Mouse (Mus musculus) spleen, adult 2 months (tissue): Measurements from ENCODE around the gene Bcor. TPM values are rescaled to one million over a fixed set of nuclear protein-coding genes. Genes with fewer than 3 reads are reported as not detected.

Experiments
- DNase-seq, 2 experiments: peaks; one replicate each; pipeline versions ENCODE4 v3.0.0 to v3.0.0-alpha.2; 2012 to 2021; ENCODE audit warnings: low spot score in 2 of 2, low read depth in 1 of 2
- H3K27ac ChIP-seq: fragments of 200-500 bp; 2 replicates; pipeline ENCODE4 v1.5.1; 2012; ENCODE audit warnings: low read length, inconsistent platforms; ENCODE audit not compliant: insufficient read depth
- H3K27me3 ChIP-seq: fragments of 200-500 bp; 2 replicates; pipeline ENCODE4 v1.6.1; 2012; ENCODE audit warnings: mild to moderate bottlenecking, moderate library complexity, low read length, inconsistent platforms; ENCODE audit not compliant: control insufficient read depth, insufficient read depth
- H3K36me3 ChIP-seq: fragments of 200-500 bp; 2 replicates; pipeline ENCODE4 v1.6.1; 2012; ENCODE audit warnings: mild to moderate bottlenecking, low read length, inconsistent platforms; ENCODE audit not compliant: control insufficient read depth, insufficient read depth
- H3K4me1 ChIP-seq: fragments of 200-500 bp; 2 replicates; pipeline ENCODE4 v1.6.1; 2011; ENCODE audit warnings: inconsistent platforms; ENCODE audit not compliant: control insufficient read depth, insufficient read depth, insufficient read length
- H3K4me3 ChIP-seq: fragments of 200-500 bp; 2 replicates; pipeline ENCODE4 v1.5.1; 2011; ENCODE audit warnings: mild to moderate bottlenecking, inconsistent platforms; ENCODE audit not compliant: insufficient read depth, insufficient read length; ENCODE audit errors: extremely low read depth
- CTCF ChIP-seq: fragments of 200-500 bp; IDR thresholded peaks from 2 replicates; pipeline ENCODE4 v1.5.1; 2011; ENCODE audit warnings: mild to moderate bottlenecking, inconsistent platforms; ENCODE audit not compliant: insufficient read depth, insufficient read length, insufficient replicate concordance; ENCODE audit errors: extremely low read depth
- POLR2A ChIP-seq: fragments of 200-500 bp; IDR thresholded peaks from 2 replicates; pipeline ENCODE4 v1.6.1; 2011; ENCODE audit warnings: low read depth, low read length, inconsistent platforms
- WGBS: fragments of 180-500 bp; shearing (Covaris S2); methylation state at CpG from one replicate; pipeline ENCODE4 v1.1.7; 2018; 5-methylcytosine and 5-hydroxymethylcytosine counted together
- polyA plus RNA-seq: library from polyadenylated mRNA; depleted of rRNA; stranded (reverse); fragments of >200 nt; gene quantifications from 2 replicates; pipeline ENCODE4 v1.2.3, GENCODE M21; 2012; rRNA removed

Bcor gene
- polyA plus RNA-seq: 12.8 and 15.6 TPM in 2 replicates

DNA sequence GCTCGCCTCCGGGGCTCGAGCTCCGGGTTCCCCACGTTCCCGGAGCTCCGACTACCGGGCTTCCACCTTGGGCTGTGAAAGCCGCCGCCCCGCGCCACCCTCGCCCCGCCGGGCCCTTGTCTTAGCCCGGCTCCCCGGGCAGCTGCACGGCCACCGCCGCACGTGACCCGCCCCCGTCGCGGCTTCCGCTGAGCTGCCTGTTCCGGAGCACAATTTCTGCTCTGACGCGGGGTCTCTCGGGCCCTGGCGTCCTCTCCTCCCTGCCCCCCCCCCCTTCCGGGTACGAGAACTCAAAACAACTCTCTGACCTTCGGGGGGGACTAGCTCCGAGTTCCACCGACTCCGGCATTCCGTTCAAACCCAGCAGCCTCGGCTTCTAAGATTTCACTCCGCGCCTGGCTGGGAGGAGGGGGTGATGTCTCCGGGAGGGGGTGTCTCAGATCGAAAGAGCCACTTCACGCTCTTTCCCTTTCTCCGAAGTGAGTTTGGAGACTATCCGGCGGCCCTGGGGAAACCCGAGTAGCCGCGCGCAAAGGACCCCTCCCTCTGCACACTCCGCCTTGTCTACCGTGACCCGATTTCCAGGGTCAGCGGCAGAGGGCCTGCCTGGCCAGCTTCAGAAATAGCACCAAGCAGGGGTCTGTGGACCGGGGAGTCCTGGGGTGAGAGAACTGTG is at the start of gene Bcor:
Bcor (minus strand) TSS at position 375 of the 676 bp plus-strand sequence.
- DNase-seq: peak in 1 of 2 experiments; percentile 76
- TF ChIP-seq POLR2A: peak; percentile 41; the same call in 1 of the 2 replicates
- no peak for TF ChIP-seq CTCF
- Histone ChIP-seq H3K27ac (peak within 1 kb of the TSS; percentile 95), H3K27me3 (no peaks in the 10 kb centered on the region), H3K4me3 (peak within 1 kb of the TSS; percentile 59), H3K36me3 (no peaks in the 10 kb centered on the region), H3K4me1 (peaks cover 6% of the 10 kb centered on the region; the same call in 1 of the 2 replicates)
- WGBS: 9% methylated on average over 55 of the region's 56 CpGs

- WGBS: 61% methylated on average over 3 of the region's 3 CpGs
- no peak overlapping the region for H3K4me3 ChIP-seq
- TF ChIP-seq CTCF: no peak
- no peak for TF ChIP-seq POLR2A
- no peaks in the 10 kb centered on the region for H3K4me1 ChIP-seq
- no peaks in the 10 kb centered on the region for H3K36me3 ChIP-seq
- no peak overlapping the region for H3K27ac ChIP-seq
- DNase-seq: no peak
- H3K27me3 ChIP-seq: no peaks in the 10 kb centered on the region
Measured at GRCm38 (mm10) chrX:12202951-12203350, 42.8 kb upstream of the Bcor start.

- Histone ChIP-seq H3K4me1 (no peaks in the 10 kb centered on the region), H3K4me3 (no peak overlapping the region), H3K27ac (no peak overlapping the region), H3K27me3 (no peaks in the 10 kb centered on the region), H3K36me3 (no peaks in the 10 kb centered on the region)
- DNase-seq: no peak
- 92% methylated on average over 3 of the region's 3 CpGs for WGBS
- TF ChIP-seq CTCF (no peak), POLR2A (no peak)
Measured at GRCm38 (mm10) chrX:12201111-12201510, 41.0 kb upstream of the Bcor start.

- DNase-seq: peak; percentile 19 to 25
- no peak for TF ChIP-seq CTCF
- no peak for TF ChIP-seq POLR2A
- no peaks in the 10 kb centered on the region for H3K36me3 ChIP-seq
- H3K4me1 ChIP-seq: peaks cover 7% of the 10 kb centered on the region; the same call in 1 of the 2 replicates
- WGBS: 46% methylated on average over 11 of the region's 11 CpGs
- H3K4me3 ChIP-seq: no peak overlapping the region
- H3K27ac ChIP-seq: peak overlapping the region; percentile 52
- no peaks in the 10 kb centered on the region for H3K27me3 ChIP-seq
Measured at GRCm38 (mm10) chrX:12195234-12195919, 35.2 kb upstream of the Bcor start.

DNA sequence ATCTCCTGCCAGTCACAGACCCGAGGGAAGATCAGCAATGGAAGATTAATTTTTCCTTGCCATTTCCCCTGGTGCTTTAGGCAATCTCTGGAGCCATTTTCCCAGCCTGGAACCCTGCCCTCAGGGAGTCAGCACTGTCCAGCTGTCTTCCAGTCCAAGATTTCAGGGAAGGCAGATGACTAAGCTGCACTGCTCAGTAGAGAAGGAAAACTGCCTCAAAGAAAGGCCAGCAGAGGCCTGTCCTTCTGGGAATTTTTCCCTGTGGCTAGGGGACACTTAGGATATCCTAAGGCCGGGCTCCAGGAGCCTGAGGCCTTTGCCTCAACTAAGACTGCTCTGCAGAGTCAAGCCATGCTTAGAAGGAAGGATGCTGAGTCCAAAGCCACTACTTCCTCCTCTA is 32.2 kb upstream of the Bcor start:
- WGBS: 69% methylated on average over 2 of the region's 2 CpGs
- no peak for TF ChIP-seq POLR2A
- TF ChIP-seq CTCF: no peak
- peaks cover 7% of the 10 kb centered on the region; the same call in 1 of the 2 replicates for H3K4me1 ChIP-seq

GRCm38 (mm10) chrX:12189511-12189910 is 29.4 kb upstream of the Bcor start:
- no peak for TF ChIP-seq CTCF
- TF ChIP-seq POLR2A: no peak
- DNase-seq: no peak
- H3K36me3 ChIP-seq: no peaks in the 10 kb centered on the region
- H3K27ac ChIP-seq: no peak overlapping the region
- H3K4me1 ChIP-seq: no peaks in the 10 kb centered on the region; the same call in 1 of the 2 replicates
- 69% methylated on average over 4 of the region's 4 CpGs for WGBS
- no peak overlapping the region for H3K4me3 ChIP-seq
- H3K27me3 ChIP-seq: no peaks in the 10 kb centered on the region

More for the DNA sequence above, 32.2 kb upstream of the Bcor start:
- Histone ChIP-seq H3K36me3 (no peaks in the 10 kb centered on the region), H3K4me3 (no peak overlapping the region), H3K27ac (no peak overlapping the region), H3K27me3 (no peaks in the 10 kb centered on the region)
- DNase-seq: no peak
